Mouse (Mus musculus) T-cell, adult 2 months (primary cell): ENCODE results near the gene Rreb1.

Experiments
- DNase-seq: peaks from one replicate; pipeline ENCODE4 v3.0.0; 2022; ENCODE audit warnings: low spot score

Gene Rreb1

GRCm38 (mm10) chr13:37918336-37919261, 140.4 kb downstream of the Rreb1 start:
- no peak for DNase-seq

DNA sequence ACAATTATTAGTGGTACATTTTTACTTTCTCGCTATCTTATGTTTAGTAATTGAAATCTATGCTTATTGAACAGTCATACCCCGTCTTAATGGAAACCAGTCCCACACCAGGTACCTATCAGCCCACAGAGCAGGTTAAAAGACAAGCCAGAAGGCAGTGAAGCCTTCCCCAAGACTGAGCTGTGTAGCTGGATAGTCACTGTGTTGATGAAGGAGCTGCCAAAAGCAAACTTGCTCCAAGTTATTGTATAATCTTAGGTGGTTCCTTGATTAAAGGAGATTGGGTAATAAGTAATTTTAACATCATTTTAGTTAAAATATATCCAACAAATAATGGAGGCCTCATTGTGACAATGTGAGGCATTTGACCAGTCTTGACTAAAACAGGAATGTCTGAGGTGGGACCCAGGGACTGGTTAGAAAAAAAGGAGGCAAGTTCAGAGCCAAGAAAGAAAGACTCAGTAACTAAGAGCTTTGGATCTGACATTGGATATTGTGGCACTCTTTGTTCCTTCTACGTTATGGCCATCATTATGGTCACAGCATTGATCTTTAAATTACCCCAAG, 141.6 kb downstream of the Rreb1 start:
- no peak for DNase-seq

DNA sequence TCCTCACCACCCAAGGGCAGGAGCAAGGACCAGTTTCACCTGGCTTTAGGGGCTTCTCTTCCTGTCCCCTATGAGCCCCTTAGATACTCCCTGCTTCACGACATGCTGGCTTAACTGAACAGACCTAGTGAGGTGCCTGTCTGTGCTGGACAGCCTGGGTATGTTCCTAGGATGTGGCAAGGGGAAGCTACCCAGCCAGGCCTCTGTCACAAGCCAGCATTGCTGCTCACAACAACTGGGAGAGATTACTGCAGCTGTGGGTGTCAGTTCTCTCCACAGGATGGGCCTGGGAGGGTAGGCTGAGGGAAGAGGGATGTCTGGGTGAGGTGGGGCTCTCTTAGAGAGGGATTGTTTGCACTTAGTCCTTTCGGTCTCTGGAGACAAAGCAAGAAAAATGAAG, 142.5 kb downstream of the Rreb1 start:
- no peak for DNase-seq

DNA sequence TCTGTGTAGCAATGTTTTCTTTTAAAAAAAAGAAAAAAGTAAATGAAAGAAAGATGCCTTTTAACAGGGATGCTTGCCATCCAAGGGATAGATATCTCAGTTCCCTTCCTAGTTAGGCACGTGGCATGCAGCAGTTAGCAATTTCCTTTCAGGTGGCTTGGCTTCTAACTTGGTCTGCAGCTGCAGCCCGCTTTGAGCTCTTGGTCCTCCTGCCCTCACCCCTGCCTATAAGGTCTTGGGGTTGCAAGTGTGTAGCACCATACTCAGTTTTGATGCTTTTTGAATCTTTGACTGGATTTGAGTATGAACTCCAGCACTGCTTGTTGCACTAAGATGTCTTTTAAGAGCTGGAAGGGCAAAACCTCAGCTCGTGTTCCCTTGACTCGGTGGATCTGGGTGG, 144.9 kb downstream of the Rreb1 start:
- DNase-seq, result no peak

DNA sequence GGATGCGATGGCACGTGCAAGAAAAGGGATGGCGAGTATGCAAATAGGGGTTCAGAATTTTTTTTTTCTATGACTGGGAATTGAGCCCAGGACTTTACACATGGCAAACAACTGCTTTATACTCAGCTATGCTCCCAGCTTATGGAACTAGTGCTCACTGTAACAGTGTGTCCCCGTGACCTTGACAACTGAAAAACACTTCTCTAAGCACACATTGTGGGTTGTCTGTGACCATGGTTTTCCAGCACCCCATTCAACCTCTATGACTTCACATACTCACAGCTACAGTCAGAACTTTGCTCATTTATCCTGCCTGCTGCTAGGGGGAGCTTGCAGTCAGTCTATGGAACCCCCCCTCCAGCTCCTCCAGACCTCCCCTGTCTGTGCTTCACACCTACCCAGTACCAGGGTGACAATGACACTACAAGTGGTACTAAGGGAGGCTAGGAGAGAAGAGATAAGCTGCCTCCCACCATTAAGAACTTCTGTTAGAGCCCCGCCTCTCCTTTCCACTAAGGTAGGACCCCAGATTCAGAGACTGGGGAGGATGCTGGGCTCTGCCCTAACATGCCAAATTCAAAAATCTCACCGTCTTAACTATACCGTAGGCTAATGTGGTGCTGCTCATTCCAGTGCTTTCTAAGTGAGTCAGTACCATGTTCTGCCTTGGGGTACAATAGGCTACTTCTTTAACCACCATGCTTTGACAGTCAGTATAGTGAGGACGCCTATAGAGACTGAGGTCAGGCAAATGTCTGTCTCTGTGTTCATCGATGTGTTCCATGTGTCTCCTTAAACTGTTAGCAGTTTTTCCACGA, 145.7 kb downstream of the Rreb1 start:
- DNase-seq, result no peak

DNA sequence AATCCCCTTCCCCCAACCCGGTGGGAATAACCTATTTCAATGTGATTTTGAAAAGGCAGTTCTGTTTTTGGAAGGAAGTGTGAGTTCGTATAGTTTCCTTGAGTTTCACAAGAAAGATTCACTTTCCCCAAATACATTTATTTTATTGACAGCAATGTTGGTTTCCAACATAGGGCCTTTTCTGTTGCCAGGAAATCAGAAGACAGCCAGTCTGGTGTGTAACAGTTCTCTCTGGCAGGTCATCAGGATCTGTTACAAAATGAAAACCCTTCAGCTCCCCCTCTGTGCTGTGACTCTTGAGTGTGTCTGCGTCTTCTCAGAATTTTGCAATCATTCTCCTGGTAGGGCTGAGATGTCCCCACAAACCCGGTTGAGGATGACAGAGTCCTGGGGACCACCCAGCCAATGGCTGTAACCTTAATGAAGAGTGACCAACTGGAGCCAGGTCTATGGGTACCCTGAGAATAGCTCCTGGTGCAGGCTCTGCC, 146.3 kb downstream of the Rreb1 start:
- DNase-seq, result no peak

DNA sequence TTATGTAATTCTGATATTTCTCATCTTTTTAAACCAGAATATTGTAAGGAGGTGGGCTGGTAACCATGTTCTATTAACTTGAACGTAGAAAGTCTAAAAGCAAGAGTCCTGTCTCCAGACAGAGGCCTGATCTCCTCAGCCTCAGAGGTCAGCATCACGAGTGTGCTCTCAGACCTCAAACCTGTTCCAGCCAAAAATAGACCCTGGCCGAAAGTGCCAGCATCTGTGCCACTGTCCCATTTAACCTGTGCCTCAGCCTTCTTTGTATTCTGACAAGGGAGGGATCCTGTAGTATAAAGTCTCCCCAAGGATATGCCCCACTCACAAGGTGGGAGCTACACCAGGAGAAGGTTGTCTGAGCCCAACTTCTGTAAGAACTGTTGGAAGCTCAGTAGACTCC, 148.2 kb downstream of the Rreb1 start:
- no peak for DNase-seq

DNA sequence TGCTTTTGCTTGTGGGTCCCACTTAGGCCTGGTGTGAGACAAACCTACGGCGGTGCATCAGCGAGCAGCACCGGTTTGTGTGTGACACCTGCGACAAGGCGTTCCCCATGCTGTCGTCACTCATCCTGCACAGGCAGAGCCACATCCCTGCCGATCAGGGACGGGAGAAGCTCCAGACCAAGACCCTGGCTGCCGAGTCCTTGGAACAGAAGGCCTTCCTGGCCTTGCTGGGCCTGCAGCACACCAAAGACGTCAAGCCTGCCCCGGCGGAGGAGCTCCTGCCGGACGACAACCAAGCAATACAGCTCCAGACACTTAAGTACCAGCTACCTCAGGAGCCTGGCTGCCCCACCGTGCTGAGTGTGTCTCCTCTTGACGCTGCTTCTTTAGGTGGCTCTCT, 151.3 kb downstream of the Rreb1 start:
- DNase-seq, result no peak

DNA sequence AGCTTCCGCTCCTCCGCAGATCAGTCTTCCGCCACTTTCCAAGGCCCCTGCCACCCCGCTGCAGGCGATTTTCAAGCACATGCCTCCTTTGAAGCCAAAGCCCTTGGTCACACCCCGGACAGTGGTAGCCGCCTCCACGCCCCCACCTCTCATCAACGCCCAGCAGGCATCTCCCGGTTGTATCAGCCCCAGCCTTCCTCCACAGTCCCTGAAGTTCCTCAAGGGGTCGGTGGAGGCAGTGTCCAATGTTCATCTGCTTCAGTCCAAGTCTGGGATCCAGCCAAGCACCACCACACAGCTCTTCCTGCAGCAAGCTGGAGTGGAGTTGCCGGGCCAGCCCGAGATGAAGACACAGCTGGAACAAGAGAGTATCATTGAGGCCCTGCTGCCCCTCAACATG, 151.9 kb downstream of the Rreb1 start:
- no peak for DNase-seq

GRCm38 (mm10) chr13:37930621-37931020, 152.4 kb downstream of the Rreb1 start:
- no peak for DNase-seq

DNA sequence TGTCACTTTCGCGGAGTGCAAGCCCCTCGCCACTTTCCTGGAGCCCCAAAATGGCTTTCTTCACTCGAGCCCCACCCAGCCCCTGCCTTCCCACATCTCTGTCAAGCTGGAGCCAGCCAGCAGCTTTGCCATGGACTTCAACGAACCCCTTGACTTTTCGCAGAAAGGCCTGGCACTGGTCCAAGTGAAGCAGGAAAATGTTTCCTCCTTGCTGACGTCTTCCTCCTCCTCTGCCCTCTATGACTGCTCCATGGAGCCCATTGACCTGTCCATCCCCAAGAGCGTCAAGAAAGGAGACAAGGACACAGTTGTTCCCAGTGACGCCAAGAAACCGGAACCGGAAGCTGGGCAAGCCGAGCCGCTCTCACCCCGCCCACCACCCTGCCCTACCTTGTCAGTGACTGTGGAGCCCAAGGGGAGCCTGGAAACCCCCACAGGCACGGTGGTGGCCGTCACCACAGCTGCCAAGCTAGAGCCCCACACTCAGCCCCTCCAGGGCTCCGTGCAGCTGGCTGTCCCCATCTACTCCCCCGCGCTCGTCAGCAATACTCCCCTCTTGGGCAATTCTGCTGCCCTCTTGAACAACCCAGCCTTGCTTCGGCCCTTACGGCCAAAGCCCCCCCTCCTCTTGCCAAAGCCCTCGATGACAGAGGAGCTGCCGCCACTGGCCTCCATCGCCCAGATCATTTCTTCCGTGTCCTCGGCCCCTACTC, 153.2 kb downstream of the Rreb1 start:
- no peak for DNase-seq

- no peak for DNase-seq
Measured at GRCm38 (mm10) chr13:37934075-37934474, 155.9 kb downstream of the Rreb1 start.

GRCm38 (mm10) chr13:37934920-37935319, 156.7 kb downstream of the Rreb1 start:
- no peak for DNase-seq

DNA sequence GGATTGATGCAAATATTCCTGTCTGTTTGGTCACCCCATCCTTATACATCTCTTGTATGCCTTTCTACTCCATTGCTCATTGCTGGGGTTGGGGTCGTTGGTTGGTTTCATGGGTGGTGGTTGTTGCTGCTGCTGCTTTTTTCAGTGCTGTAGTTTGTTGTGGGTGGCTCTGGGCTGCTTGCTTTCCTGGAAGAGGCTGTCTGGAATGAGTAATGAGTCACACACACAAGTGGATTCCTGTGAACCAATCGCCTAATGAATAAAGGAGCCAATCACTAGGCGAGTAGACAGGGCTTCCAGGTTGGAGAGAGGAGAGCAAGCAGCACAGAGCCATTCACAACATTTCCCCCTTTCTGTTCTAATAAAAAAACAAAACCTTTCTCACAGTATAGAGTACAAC, 158.2 kb downstream of the Rreb1 start:
- DNase-seq, result no peak

DNA sequence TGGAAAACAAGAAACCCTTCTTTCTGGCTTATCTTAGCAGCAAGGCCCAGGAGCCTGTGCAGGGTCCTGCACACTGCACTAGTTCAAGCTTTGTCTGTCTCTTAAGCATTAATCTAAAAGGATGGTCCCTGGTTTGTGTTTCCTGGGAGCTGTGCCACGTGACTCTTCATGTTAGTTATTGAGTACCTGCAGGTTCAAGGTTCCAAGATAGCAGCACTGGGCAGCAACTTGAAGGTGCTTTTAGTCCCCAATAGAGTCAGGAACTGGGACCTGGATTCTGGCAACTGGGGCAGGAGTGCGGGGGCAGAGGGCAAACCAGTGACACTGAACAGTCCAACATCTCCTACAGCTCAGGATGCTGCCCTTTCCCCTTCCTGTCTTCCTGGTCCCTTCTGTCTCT, 162.0 kb downstream of the Rreb1 start:
- no peak for DNase-seq

DNA sequence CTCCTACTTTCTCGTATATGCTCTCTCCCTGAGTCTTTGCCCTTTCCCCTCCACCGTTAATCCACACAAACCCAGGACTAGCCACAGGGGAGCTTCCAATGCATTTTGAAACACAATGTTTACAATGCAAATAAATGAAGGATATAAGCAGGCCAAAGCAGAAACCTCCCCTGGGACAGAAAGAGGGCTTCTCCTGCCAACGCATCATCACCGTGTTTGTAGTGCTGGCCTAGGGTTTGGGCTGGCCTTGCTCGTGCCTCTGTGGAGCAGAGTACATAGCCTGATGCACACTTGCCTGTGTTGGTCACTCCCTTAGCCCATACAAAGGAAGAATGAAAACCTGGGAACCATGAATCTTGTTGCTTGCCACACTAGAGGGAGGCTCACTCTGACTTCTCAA, 162.4 kb downstream of the Rreb1 start:
- DNase-seq, result no peak

DNA sequence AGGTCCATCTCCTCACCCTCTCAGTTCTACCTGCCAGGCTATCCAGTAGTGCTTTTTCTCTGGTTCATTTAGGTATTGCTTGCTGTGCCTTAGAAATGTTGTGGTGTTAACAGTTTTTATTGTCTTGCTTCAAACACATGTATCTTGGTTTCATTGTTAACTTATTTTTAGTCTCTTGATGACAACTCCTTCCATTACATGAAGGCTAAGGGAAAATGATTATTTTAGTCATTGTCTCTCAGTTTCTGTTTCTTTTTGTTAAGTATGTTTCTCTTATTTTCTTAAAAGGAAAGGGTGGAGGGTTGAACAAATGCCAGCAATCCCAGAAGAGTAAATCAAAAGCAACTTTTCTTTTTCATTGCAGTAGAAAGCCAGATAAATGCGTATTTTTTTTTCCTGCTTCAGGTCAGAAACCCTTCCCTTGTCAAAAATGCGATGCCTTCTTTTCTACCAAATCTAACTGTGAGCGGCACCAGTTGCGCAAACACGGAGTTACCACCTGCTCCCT, 163.0 kb downstream of the Rreb1 start:
- DNase-seq, result no peak

- no peak for DNase-seq
Measured at GRCm38 (mm10) chr13:37941950-37942886, 164.0 kb downstream of the Rreb1 start.

DNA sequence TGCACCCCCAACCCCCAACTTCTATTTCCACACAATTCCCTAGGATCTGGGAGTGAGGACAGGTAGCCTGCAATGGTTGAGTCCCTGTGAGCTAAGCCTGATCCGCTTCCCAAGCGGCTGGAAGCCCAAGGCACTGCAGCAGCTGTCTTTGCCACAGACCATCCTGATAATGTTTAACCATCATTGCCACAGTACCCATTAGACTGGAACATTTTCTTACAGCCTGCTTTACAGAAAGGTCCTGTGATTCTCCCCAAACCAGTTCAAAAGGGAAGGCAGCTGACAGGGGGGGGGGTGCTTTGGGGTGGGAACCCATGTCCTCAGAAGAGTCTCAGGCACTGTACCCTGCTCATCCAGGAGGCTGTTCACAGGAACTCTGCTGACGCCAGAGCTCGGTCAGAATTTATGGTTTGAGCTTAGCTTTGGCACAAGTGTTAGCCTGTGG, 164.7 kb downstream of the Rreb1 start:
- no peak for DNase-seq

- DNase-seq, result no peak
Measured at GRCm38 (mm10) chr13:37943466-37943865, 165.3 kb downstream of the Rreb1 start.

DNA sequence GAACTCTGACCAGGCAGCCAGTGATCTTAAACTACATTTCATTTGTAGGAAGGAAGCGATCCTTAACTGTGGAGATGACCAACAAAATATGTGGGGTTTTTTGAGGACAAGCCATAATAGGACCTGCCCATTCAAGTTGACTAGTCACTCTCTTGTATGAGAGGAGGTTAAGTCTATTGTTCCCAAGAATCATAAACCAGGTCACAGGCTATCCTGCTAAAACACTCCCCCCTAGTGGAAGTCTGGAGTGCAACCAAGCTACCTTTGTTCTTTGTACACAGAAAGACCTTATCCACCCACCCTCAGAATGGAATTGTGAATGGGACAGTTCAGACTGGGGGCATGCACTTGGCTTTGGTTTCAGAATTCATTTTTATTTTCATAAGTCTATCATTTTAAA, 166.1 kb downstream of the Rreb1 start:
- no peak for DNase-seq
